Mouse (Mus musculus) kidney, embryonic 15.5 days (tissue): ENCODE measurements around the gene Pax7. TPM values are rescaled to one million over a fixed set of nuclear protein-coding genes. Genes with fewer than 3 reads are reported as not detected.

ENCODE experiments used
- ATAC-seq: fragments of 200-750 bp; cut with Nextera tagmentation; replicated peaks from 2 replicates; pipeline ENCODE4 v1.8.0; 2017; ENCODE audit warnings: moderate TSS enrichment; ENCODE audit not compliant: low FRiP score
- H3K27ac ChIP-seq: fragments of 300-500 bp; sonication (generic); 2 replicates; pipeline ENCODE4 v1.5.1; 2015; ENCODE audit warnings: mild to moderate bottlenecking, inconsistent platforms
- H3K27me3 ChIP-seq: fragments of 300-500 bp; sonication (generic); 2 replicates; pipeline ENCODE4 v1.6.1; 2015; ENCODE audit warnings: inconsistent platforms
- H3K36me3 ChIP-seq: fragments of 300-500 bp; sonication (generic); 2 replicates; pipeline ENCODE4 v1.6.1; 2015; ENCODE audit warnings: inconsistent platforms
- H3K4me1 ChIP-seq: fragments of 300-500 bp; sonication (generic); 2 replicates; pipeline ENCODE4 v1.6.1; 2015; ENCODE audit warnings: inconsistent platforms
- H3K4me2 ChIP-seq: fragments of 300-500 bp; sonication (generic); 2 replicates; pipeline ENCODE4 v1.6.1; 2015; ENCODE audit warnings: moderate library complexity, mild to moderate bottlenecking, inconsistent platforms
- H3K4me3 ChIP-seq: fragments of 300-500 bp; sonication (generic); replicated peaks from 2 replicates; pipeline ENCODE4 v1.5.1; 2015; ENCODE audit warnings: mild to moderate bottlenecking, inconsistent platforms
- H3K9ac ChIP-seq: fragments of 300-500 bp; sonication (generic); 2 replicates; pipeline ENCODE4 v1.6.1; 2015; ENCODE audit warnings: mild to moderate bottlenecking, inconsistent platforms
- H3K9me3 ChIP-seq: fragments of 300-500 bp; sonication (generic); replicated peaks from 2 replicates; pipeline ENCODE4 v1.6.1; 2016; ENCODE audit warnings: inconsistent platforms
- WGBS: fragments of 180-500 bp; shearing (Covaris S2); methylation state at CpG from one replicate; pipeline ENCODE4 v1.1.7; 2015; ENCODE audit warnings: mixed read lengths; 5-methylcytosine and 5-hydroxymethylcytosine counted together
- polyA plus RNA-seq: library from polyadenylated mRNA; unstranded; fragments of >200 nt; fragmentation: Nextera tagmentation; extraction: Ambion mirVana; gene quantifications from 2 replicates; pipeline ENCODE4 v1.2.1, GENCODE M21; 2015

Gene Pax7
- polyA plus RNA-seq, 1 experiment from 2014 or later: 0.10 TPM

GRCm38 (mm10) chr4:139689627-139690269 lies 143.6 kb downstream of the Pax7 start:
- WGBS: 47% methylated on average over 7 of the region's 7 CpGs
- no peak for ATAC-seq

DNA sequence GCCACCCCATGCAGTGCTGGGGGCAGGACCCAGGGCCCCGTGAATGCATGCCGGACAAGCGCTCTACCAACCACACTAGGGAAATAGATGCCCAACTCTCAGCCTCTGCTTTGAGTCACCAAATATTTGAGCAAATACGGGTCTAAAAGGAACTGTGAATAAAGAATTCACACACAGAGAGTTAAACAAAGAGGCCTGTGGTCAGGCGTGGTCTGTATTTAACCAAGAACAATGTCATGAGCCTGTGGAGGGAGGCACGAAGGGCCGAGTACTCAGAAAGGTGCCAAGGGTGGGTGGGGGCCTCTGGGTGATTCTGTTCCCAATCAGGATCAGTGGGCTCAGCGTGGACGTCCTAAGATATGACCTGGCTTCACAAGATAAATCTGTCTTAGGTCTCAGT lies 145.3 kb downstream of the Pax7 start:
- no peak overlapping the region for H3K9ac ChIP-seq
- H3K4me1 ChIP-seq: no peaks in the 10 kb centered on the region
- H3K9me3 ChIP-seq: no peaks in the 10 kb centered on the region
- no peak overlapping the region for H3K4me3 ChIP-seq
- no peak overlapping the region for H3K27ac ChIP-seq
- 73% methylated on average over 9 of the region's 9 CpGs for WGBS
- no peak overlapping the region for H3K4me2 ChIP-seq
- H3K27me3 ChIP-seq: peaks cover 13% of the 10 kb centered on the region
- no peak for ATAC-seq
- H3K36me3 ChIP-seq: no peaks in the 10 kb centered on the region

More at GRCm38 (mm10) chr4:139689627-139690269, 143.6 kb downstream of the Pax7 start:
- no peaks in the 10 kb centered on the region for H3K4me1 ChIP-seq
- no peak overlapping the region for H3K27ac ChIP-seq
- no peaks in the 10 kb centered on the region for H3K9me3 ChIP-seq
- H3K4me3 ChIP-seq: no peak overlapping the region
- H3K9ac ChIP-seq: no peak overlapping the region
- H3K36me3 ChIP-seq: no peaks in the 10 kb centered on the region
- H3K27me3 ChIP-seq: peaks cover 21% of the 10 kb centered on the region
- no peak overlapping the region for H3K4me2 ChIP-seq

Other genes with a start within 250 kb of the Pax7 start
- gene Gm21969, start 230.3 kb downstream of the Pax7 start, polyA plus RNA-seq: not detected in 2 replicates
- gene Aldh4a1, start 210.7 kb downstream of the Pax7 start, polyA plus RNA-seq: 80.5 and 85.0 TPM in 2 replicates
- gene Tas1r2, start 180.0 kb downstream of the Pax7 start, polyA plus RNA-seq: not detected in 2 replicates
- 5.8 and 6.5 TPM in 2 replicates for gene Klhdc7a, start 134.5 kb upstream of the Pax7 start, polyA plus RNA-seq